Mouse (Mus musculus): ENCODE measurements around the gene Rab15.
"Not testable (repeated sequence)": the region's sequence is repeated elsewhere in the genome, so short reads cannot be mapped to it uniquely, and the experiment has no call there.

Rab15 gene

DNA sequence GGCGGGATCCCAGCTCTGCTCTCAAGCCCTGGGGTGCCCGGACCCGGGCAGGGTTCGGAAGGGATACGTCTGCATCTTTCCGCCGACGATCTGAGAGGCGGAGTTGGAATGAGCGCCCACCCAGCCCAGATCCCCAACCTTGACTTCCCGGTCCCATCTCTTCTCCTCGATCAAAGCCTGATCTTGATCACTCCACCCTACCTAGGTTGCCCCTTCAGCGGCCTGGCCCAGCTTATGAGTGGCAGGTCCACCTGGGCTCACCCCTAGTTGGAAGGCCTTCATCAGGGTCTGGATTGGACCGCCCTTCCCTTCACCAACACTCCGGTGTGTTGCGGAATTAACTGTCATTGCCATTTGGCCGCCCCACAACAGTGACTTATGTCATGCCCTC lies at the start of gene Rab15:
Rab15 (minus strand) TSS at position 258 of the 391 bp plus-strand sequence.
- DNase-seq (ENCODE audit: extremely low spot score, low spot score), result peak; percentile 56

GRCm38 (mm10) chr12:76869561-76869960 lies 46.9 kb upstream of the Rab15 start:
- DNase-seq (ENCODE audit: extremely low spot score, low spot score), result no peak

GRCm38 (mm10) chr12:76868463-76869198 lies 45.9 kb upstream of the Rab15 start:
- DNase-seq (ENCODE audit: extremely low spot score, low spot score), result no peak

GRCm38 (mm10) chr12:76867586-76868280 lies 45.0 kb upstream of the Rab15 start:
- DNase-seq (ENCODE audit: extremely low spot score, low spot score), result no peak

- no peak for DNase-seq (ENCODE audit: extremely low spot score, low spot score)
These were observed 42.6 kb upstream of the Rab15 start for GRCm38 (mm10) chr12:76865266-76865665.

- no peak for DNase-seq (ENCODE audit: extremely low spot score, low spot score)
These were observed 40.9 kb upstream of the Rab15 start for GRCm38 (mm10) chr12:76863651-76864050.

DNA sequence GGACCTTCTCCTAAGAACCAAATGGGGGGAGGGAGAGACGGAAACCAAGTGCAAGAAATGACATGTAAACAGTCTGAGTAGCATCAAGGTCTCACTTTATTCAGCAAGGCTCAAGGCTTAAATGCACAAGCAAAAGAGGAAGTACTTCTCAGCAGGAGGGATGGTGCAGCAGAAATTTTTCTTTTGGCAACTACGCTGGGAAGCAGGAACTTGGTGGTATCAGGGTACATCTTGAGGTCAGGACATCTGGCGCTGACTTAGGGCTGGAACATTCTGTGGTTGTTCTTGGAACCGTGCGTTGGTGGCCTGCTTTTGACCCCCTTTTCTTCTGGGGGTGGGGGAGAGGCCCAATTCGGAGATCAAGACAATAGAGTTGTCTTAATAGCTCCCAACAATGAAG lies 36.1 kb upstream of the Rab15 start:
- DNase-seq (ENCODE audit: extremely low spot score, low spot score), result not testable (repeated sequence)

DNA sequence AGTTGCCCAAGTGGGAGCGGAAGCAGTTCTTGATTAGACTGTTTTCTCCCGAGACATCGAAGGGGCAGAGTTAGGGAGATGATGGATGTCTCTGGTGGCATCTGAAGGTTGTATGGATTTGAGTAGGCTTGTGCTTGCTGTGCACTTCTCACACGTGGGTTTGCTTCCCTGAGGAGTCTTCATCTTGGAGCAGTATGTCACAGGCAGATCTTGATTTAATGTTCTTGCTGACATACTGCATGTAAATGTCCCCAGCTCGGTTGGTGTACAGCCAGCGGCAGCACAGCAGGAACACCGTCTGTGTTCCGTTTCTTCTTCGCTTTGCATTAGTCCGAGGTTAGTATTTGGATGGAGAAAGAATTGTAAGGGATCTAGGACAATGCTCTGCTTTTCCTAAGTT lies 34.4 kb upstream of the Rab15 start:
- no peak for DNase-seq (ENCODE audit: extremely low spot score, low spot score)

DNA sequence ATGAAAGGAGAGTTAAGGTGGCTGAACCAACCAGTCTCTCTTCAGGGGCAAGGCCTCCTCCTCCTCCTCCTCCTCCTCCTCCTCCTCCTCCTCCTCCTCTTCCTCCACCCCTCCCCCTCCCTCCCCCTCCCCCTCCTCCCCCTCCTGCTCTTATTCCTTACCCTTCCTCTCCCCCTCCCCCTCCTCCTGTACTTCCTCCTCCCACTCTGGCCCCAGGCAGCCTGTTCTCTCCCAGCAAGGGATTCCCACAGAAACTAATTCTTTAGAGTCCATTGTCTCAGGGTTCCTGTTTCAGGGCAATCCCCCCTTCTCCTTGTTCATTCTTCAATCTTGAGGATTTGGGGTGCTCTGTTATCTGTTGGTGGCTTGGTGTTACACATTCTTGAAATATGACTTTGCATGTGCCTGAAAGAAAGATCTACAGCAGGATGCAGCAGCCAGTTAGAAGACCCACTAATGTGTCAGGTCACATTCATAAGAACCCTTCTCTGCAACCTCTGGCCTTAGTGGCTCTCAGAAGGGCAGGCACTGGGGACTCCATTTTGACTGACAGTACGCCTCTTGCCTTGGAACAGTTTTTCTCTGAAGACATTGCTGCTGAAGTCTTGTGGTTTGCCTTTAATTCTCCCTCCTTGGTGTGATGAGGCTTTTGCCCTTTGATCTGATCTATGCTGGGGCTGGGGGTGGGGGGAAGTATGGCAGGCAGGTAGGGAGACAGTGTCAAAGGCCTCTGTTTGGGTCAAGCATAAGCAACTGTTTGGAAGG lies 30.9 kb upstream of the Rab15 start:
- no peak for DNase-seq (ENCODE audit: extremely low spot score, low spot score)

GRCm38 (mm10) chr12:76852419-76852818 lies 29.7 kb upstream of the Rab15 start:
- DNase-seq (ENCODE audit: extremely low spot score, low spot score), result no peak

DNA sequence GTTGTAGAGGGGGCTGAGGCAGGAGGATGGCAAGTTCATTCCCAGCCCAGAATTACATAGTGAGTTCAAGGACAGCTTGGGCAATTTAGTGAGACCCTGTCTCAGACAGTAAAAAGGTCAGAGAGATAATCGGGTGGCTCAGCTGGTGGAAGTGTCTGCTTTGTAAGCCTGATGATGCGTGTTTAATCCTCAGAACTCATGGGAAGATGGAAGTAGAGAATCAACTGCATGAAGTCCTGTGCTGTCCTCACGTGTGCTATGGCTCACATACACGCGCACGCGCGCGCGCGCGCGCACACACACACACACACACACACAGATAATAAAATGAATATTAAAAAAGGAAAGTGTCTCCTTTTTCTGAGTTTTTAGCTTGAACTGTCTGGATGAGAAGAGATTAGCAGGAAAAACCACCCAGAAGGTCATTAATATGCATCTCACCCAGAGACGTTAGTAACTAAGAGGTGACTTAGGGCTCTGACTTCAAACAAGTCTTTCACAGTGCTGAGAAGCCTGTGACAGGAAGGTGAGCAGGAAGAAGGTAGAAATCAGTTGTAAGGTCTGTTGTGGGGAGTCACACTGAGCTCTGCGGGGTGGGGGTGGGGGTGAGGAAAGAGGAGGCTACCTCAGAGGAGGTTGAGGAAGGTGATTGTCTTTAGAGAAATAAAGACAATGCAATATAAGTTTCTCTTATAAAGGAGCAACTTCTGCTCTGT lies 21.8 kb upstream of the Rab15 start:
- DNase-seq (ENCODE audit: extremely low spot score, low spot score), result no peak

DNA sequence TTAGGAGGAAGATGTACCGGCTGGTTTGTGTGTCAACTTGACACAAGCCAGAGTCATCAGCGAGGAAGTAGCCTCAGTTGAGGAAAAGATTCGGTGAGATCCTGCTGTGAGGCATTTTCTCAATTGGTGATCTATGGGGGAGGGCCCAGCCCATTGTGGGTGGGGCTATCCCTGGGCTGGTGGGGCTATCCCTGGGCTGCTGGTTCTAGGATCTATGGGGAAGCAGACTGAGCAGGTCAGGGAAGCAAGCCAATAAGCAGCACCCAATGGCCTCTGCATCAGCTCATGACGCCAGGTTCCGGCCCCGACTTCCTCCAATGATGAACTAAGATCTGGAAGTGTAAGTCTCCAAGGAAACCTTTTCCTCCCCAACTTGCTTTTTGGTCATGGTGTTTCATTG lies 17.4 kb upstream of the Rab15 start:
- no peak for DNase-seq (ENCODE audit: extremely low spot score, low spot score)

GRCm38 (mm10) chr12:76839298-76839697 lies 16.6 kb upstream of the Rab15 start:
- no peak for DNase-seq (ENCODE audit: extremely low spot score, low spot score)

- no peak for DNase-seq (ENCODE audit: extremely low spot score, low spot score)
These were observed 15.3 kb upstream of the Rab15 start for GRCm38 (mm10) chr12:76837844-76838650.

DNA sequence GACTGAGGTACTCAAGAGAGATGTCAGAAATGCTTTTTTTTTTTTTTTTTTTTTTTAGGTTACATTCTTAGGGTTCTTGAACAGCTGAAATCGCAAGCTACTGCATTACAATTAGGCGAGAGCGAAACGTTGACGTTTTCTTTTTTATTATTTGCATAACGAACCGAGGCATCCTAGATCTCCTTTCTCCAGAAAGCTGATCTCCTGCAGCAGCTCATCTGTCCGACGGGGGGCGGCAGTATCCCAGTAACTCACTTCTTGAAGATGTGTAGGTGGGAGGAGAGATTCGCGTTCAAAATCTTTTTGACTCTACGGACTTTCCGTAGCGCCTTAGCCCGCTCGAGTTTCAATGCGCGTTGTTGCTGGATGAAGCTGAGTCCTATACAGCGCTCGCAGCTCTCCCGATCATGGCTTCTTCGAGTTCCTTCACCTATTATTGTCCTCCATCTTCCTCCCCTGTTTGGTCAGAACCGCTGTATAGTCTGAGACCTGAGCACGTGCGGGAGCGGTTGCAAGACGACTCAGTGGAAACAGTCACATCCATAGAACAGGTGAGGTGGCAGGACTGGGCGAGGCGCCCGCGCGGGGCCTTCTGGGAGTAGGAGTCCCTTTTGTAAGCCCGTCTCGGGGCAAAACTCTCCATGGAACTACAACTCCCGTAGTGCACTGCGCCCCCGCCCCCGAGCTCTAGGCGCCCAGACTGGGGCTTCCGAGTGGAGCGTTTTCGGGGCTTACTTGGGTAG lies 14.6 kb upstream of the Rab15 start:
- peak; percentile 97 for DNase-seq (ENCODE audit: extremely low spot score, low spot score)

GRCm38 (mm10) chr12:76832704-76833103 lies 10.0 kb upstream of the Rab15 start:
- DNase-seq (ENCODE audit: extremely low spot score, low spot score), result no peak

- DNase-seq (ENCODE audit: extremely low spot score, low spot score), result no peak
These were observed 2.6 kb upstream of the Rab15 start for GRCm38 (mm10) chr12:76825283-76825682.

- peak; percentile 61 for DNase-seq (ENCODE audit: extremely low spot score, low spot score)
These were observed 582 bp downstream of the Rab15 start for GRCm38 (mm10) chr12:76822002-76822650.

GRCm38 (mm10) chr12:76820615-76821014 lies 2.1 kb downstream of the Rab15 start:
- DNase-seq (ENCODE audit: extremely low spot score, low spot score), result peak; percentile 25

Data from neural tube, embryonic 10.5 days (tissue).